Mouse (Mus musculus): Measurements from ENCODE around the gene Cep70. TPM values are rescaled to one million over a fixed set of nuclear protein-coding genes. Genes with fewer than 3 reads are reported as not detected.

Gene Cep70
- total RNA-seq, 2 experiments from 2014 or later = 12.2 to 17.6 TPM

- no peak for DNase-seq (ENCODE audit: low spot score in 2 of 2)
Observed at GRCm38 (mm10) chr9:99319343-99319951, 76.3 kb downstream of the Cep70 start.

GRCm38 (mm10) chr9:99320006-99320405, 76.8 kb downstream of the Cep70 start:
- no peak for DNase-seq (ENCODE audit: low spot score in 2 of 2)

GRCm38 (mm10) chr9:99325208-99325929, 82.2 kb downstream of the Cep70 start:
- no peak for DNase-seq (ENCODE audit: low spot score in 2 of 2)

- DNase-seq (ENCODE audit: low spot score in 2 of 2) = no peak
Observed at GRCm38 (mm10) chr9:99325961-99326360, 82.8 kb downstream of the Cep70 start.

- DNase-seq (ENCODE audit: low spot score in 2 of 2) = no peak
Observed at GRCm38 (mm10) chr9:99326881-99327280, 83.7 kb downstream of the Cep70 start.

- no peak for DNase-seq (ENCODE audit: low spot score in 2 of 2)
Observed at GRCm38 (mm10) chr9:99336538-99336937, 93.4 kb downstream of the Cep70 start.

GRCm38 (mm10) chr9:99338293-99338692, 95.1 kb downstream of the Cep70 start:
- DNase-seq (ENCODE audit: low spot score in 2 of 2) = no peak

GRCm38 (mm10) chr9:99339182-99339581, 96.0 kb downstream of the Cep70 start:
- no peak for DNase-seq (ENCODE audit: low spot score in 2 of 2)

GRCm38 (mm10) chr9:99340126-99340525, 97.0 kb downstream of the Cep70 start:
- DNase-seq (ENCODE audit: low spot score in 2 of 2) = no peak

GRCm38 (mm10) chr9:99341600-99341999, 98.4 kb downstream of the Cep70 start:
- DNase-seq (ENCODE audit: low spot score in 2 of 2) = no peak

GRCm38 (mm10) chr9:99345351-99345792, 102.2 kb downstream of the Cep70 start:
- no peak for DNase-seq (ENCODE audit: low spot score in 2 of 2)

Other genes with a start within 250 kb of the Cep70 start
- not detected for gene Gm1123, start 207.7 kb upstream of the Cep70 start, total RNA-seq (2021)
- gene Pik3cb, start 102.7 kb upstream of the Cep70 start, total RNA-seq (2021) = 10 to 100 TPM in 1 of 2 experiments, 1 to 10 TPM in 1; 9.4 to 10.2 TPM
- gene Faiml, start 6.1 kb upstream of the Cep70 start, total RNA-seq (2021) = not detected
- 1 to 10 TPM in 1 of 2 experiments, under 1 TPM in 1; 0.59 to 1.2 TPM for gene Esyt3, start 115.2 kb downstream of the Cep70 start, total RNA-seq (2021)
- gene Mras, start 194.0 kb downstream of the Cep70 start, total RNA-seq (2021) = 10 to 100 TPM; 42.8 to 55.3 TPM
- gene Nme9, start 208.1 kb downstream of the Cep70 start, total RNA-seq (2021) = not detected

All from adrenal gland, postnatal 4 days (tissue).